Mouse (Mus musculus) CH12.LX (cell line): ENCODE results near the gene Agrp. TPM values are rescaled to one million over a fixed set of nuclear protein-coding genes. Genes with fewer than 3 reads are reported as not detected.
A peak's percentile ranks its signal among the peaks of the same experiment; 100 is the strongest.

Source experiments
- DNase-seq: peaks from one replicate; pipeline ENCODE4 v3.0.0-alpha.2; 2013; ENCODE audit errors: extremely low read depth
- H3K27ac ChIP-seq: 2 replicates; pipeline ENCODE4 v1.5.1; 2012; ENCODE audit warnings: low read depth, mild to moderate bottlenecking, control low read depth, moderate library complexity; ENCODE audit not compliant: insufficient read depth
- H3K27me3 ChIP-seq: replicated peaks from 2 replicates; pipeline ENCODE3; 2012; ENCODE audit warnings: inconsistent platforms
- H3K36me3 ChIP-seq, 2 experiments: replicated peaks in 1 of 2; 2 replicates each; pipeline versions ENCODE3 to v1.6.1; 2012; ENCODE audit warnings: inconsistent platforms in 1 of 2, low read length in 1 of 2, mild to moderate bottlenecking in 1 of 2, mixed read lengths in 1 of 2, moderate library complexity in 1 of 2; ENCODE audit not compliant: control insufficient read depth in 1 of 2, insufficient read depth in 1 of 2
- H3K4me1 ChIP-seq, 2 experiments: 2 replicates each; pipeline ENCODE4 v1.6.1; 2012; ENCODE audit warnings: inconsistent platforms in 1 of 2, moderate library complexity in 1 of 2; ENCODE audit not compliant: insufficient read depth in 2 of 2, control insufficient read depth in 1 of 2
- H3K4me2 ChIP-seq: 2 replicates; pipeline ENCODE4 v1.6.1; 2012; ENCODE audit warnings: low read depth, mild to moderate bottlenecking, control low read depth; ENCODE audit not compliant: poor library complexity, insufficient read depth, severe bottlenecking
- H3K4me3 ChIP-seq, 3 experiments: fragments of 150-350 bp in 1 of 3; sonication (generic) in 1 of 3; replicated peaks in 1 of 3; 2 replicates each; pipeline versions ENCODE3 to v1.5.1; 2011 to 2012; ENCODE audit warnings: low read depth in 2 of 3, low read length in 2 of 3, mild to moderate bottlenecking in 2 of 3, moderate library complexity in 2 of 3, control low read depth in 1 of 3, improper control_type of control experiment in 1 of 3, inconsistent platforms in 1 of 3, mixed read lengths in 1 of 3; ENCODE audit not compliant: poor library complexity in 1 of 3
- H3K79me2 ChIP-seq: replicated peaks from 2 replicates; pipeline ENCODE4 v1.6.1; 2012; ENCODE audit warnings: mild to moderate bottlenecking, moderate library complexity; ENCODE audit not compliant: control insufficient read depth, poor library complexity, insufficient read depth, severe bottlenecking; ENCODE audit errors: extremely low read depth
- H3K9ac ChIP-seq: 2 replicates; pipeline ENCODE4 v1.6.1; 2012; ENCODE audit warnings: low read depth, mild to moderate bottlenecking, control low read depth, moderate library complexity; ENCODE audit not compliant: insufficient read depth
- H3K9me3 ChIP-seq: replicated peaks from 2 replicates; pipeline ENCODE3; 2012; ENCODE audit warnings: low read length, inconsistent platforms, mixed read lengths
- CTCF ChIP-seq, 2 experiments: IDR thresholded peaks in 1 of 2; conservative IDR thresholded peaks in 1 of 2; 2 replicates each; pipeline ENCODE4 v1.5.1; 2011 to 2012; ENCODE audit warnings: low read depth in 2 of 2, low read length in 2 of 2, improper control_type of control experiment in 1 of 2, inconsistent platforms in 1 of 2, mild to moderate bottlenecking in 1 of 2, moderate library complexity in 1 of 2
- ELF1 ChIP-seq: IDR thresholded peaks from 2 replicates; pipeline ENCODE4 v1.6.1; 2014; ENCODE audit warnings: low read depth, mild to moderate bottlenecking, inconsistent platforms, low read length, improper control_type of control experiment
- EP300 ChIP-seq: IDR thresholded peaks from 2 replicates; pipeline ENCODE4 v1.6.1; 2011; ENCODE audit warnings: low read length, improper control_type of control experiment
- ETS1 ChIP-seq: conservative IDR thresholded peaks from 2 replicates; pipeline ENCODE4 v1.6.1; 2012; ENCODE audit warnings: low read depth, mild to moderate bottlenecking, inconsistent platforms, low read length, improper control_type of control experiment, moderate library complexity
- GABPA ChIP-seq: IDR thresholded peaks from 2 replicates; pipeline ENCODE4 v1.6.1; 2012; ENCODE audit warnings: low read depth, low read length, improper control_type of control experiment, inconsistent platforms; ENCODE audit not compliant: insufficient replicate concordance
- HCFC1 ChIP-seq: IDR thresholded peaks from 2 replicates; pipeline ENCODE4 v1.6.1; 2012; ENCODE audit warnings: low read depth, mild to moderate bottlenecking, inconsistent platforms, low read length, improper control_type of control experiment
- IRF4 ChIP-seq: IDR thresholded peaks from 2 replicates; pipeline ENCODE4 v1.6.1; 2014; ENCODE audit warnings: low read depth, mild to moderate bottlenecking, inconsistent platforms, low read length, improper control_type of control experiment
- JUN ChIP-seq: IDR thresholded peaks from 2 replicates; pipeline ENCODE4 v1.6.1; 2011; ENCODE audit warnings: low read depth, mild to moderate bottlenecking, low read length, improper control_type of control experiment, moderate library complexity; ENCODE audit not compliant: insufficient read depth
- JUND ChIP-seq: conservative IDR thresholded peaks from 2 replicates; pipeline ENCODE4 v1.6.1; 2011; ENCODE audit warnings: low read depth, low read length, improper control_type of control experiment
- KAT2A ChIP-seq: IDR thresholded peaks from 2 replicates; pipeline ENCODE4 v1.6.1; 2012; ENCODE audit warnings: low read length, improper control_type of control experiment, inconsistent platforms; ENCODE audit not compliant: insufficient replicate concordance
- MAFK ChIP-seq: IDR thresholded peaks from 2 replicates; pipeline ENCODE4 v1.6.1; 2011; ENCODE audit warnings: low read length, improper control_type of control experiment; ENCODE audit not compliant: insufficient replicate concordance
- MAZ ChIP-seq: IDR thresholded peaks from 2 replicates; pipeline ENCODE4 v1.6.1; 2012; ENCODE audit warnings: low read depth, mild to moderate bottlenecking, inconsistent platforms, low read length, improper control_type of control experiment, moderate library complexity
- MXI1 ChIP-seq: IDR thresholded peaks from 2 replicates; pipeline ENCODE4 v1.6.1; 2011; ENCODE audit warnings: mild to moderate bottlenecking, low read depth, low read length, improper control_type of control experiment
- MYC ChIP-seq: IDR thresholded peaks from 2 replicates; pipeline ENCODE4 v1.6.1; 2011; ENCODE audit warnings: low read depth, mild to moderate bottlenecking, improper control_type of control experiment, low read length
- NELFE ChIP-seq: IDR thresholded peaks from 2 replicates; pipeline ENCODE4 v1.6.1; 2011; ENCODE audit warnings: low read depth, low read length, improper control_type of control experiment
- NRF1 ChIP-seq: IDR thresholded peaks from 2 replicates; pipeline ENCODE4 v1.6.1; 2014; ENCODE audit warnings: low read depth, mild to moderate bottlenecking, inconsistent platforms, low read length, improper control_type of control experiment, moderate library complexity
- POLR2AphosphoS2 ChIP-seq: IDR thresholded peaks from 2 replicates; pipeline ENCODE4 v1.6.1; 2011; ENCODE audit warnings: low read depth, low read length, improper control_type of control experiment
- RAD21 ChIP-seq: IDR thresholded peaks from 2 replicates; pipeline ENCODE4 v1.6.1; 2011; ENCODE audit warnings: low read depth, mild to moderate bottlenecking, low read length, improper control_type of control experiment, moderate library complexity
- SMC3 ChIP-seq: IDR thresholded peaks from 2 replicates; pipeline ENCODE4 v1.6.1; 2011; ENCODE audit warnings: low read depth, low read length, improper control_type of control experiment
- TBP ChIP-seq: conservative IDR thresholded peaks from 2 replicates; pipeline ENCODE4 v1.6.1; 2011; ENCODE audit warnings: low read depth, low read length, improper control_type of control experiment
- TCF12 ChIP-seq: IDR thresholded peaks from 2 replicates; pipeline ENCODE4 v1.6.1; 2014; ENCODE audit warnings: low read depth, mild to moderate bottlenecking, inconsistent platforms, low read length, improper control_type of control experiment
- USF1 ChIP-seq: IDR thresholded peaks from 2 replicates; pipeline ENCODE4 v1.6.1; 2014; ENCODE audit warnings: low read depth, mild to moderate bottlenecking, inconsistent platforms, low read length, improper control_type of control experiment
- USF2 ChIP-seq: conservative IDR thresholded peaks from 2 replicates; pipeline ENCODE4 v1.6.1; 2011; ENCODE audit warnings: low read depth, low read length, improper control_type of control experiment
- ZC3H11A ChIP-seq: IDR thresholded peaks from 2 replicates; pipeline ENCODE4 v1.6.1; 2012; ENCODE audit warnings: low read depth, mild to moderate bottlenecking, inconsistent platforms, low read length, improper control_type of control experiment
- ZNF384 ChIP-seq: IDR thresholded peaks from 2 replicates; pipeline ENCODE4 v1.6.1; 2012; ENCODE audit warnings: low read depth, low read length, improper control_type of control experiment, inconsistent platforms
- dilution Hi-C: fragments of 300-500 bp; cut with MboI; formaldehyde crosslinking; loops from 2 replicates; pipeline ENCODE4 v1.14.3; 2020; ENCODE audit warnings: low sequenced_read_pairs; ENCODE audit not compliant: extremely low pct_unique_long_range_greater_than_20kb, extremely low pct_ligation_motif_present
- in situ Hi-C: fragments of 300-500 bp; cut with MboI; formaldehyde crosslinking; loops from 3 replicates; pipeline ENCODE4 v1.14.3; 2019; ENCODE audit warnings: low sequenced_read_pairs, low pct_ligation_motif_present, low pct_unique_long_range_greater_than_20kb, mixed read lengths
- polyA plus RNA-seq: library from polyadenylated mRNA; unstranded; fragments of >175 nt; gene quantifications from 2 replicates; pipeline ENCODE4 v1.2.1, GENCODE M21; 2012; ENCODE audit warnings: low read depth; ENCODE audit not compliant: insufficient read length
- total RNA-seq, 2 experiments: library from RNA; depleted of rRNA; stranded (reverse); fragments of 300-350 nt in 1 of 2; fragments of >200 nt in 1 of 2; gene quantifications; 2 replicates each; pipeline ENCODE4 v1.2.3; 2012 to 2014

The Agrp gene
- total and polyA plus RNA-seq, 3 experiments: 0.30 TPM; not detected in 2

DNA sequence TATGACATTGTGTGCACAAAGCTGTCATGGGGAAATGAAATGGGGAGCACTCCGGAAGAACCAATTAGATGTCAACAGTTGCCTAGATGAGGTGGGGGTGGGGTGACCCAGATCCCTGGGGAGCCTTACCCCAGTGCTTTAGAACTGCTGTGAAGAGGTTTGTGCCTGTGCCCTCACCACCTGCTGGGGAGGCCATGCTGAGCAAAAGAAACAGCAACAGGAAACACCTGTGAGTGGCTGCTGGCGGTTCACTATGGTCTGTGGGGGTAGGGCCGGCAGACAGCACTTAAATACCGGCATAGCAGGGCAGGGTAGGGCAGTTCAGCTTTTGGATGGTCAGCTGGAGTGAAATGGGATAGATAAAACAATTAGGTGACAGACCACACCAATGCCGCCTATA, 14.1 kb downstream of the Agrp start (continued):
- TF ChIP-seq MAFK (no peak; the same call in none of the 2 replicates), MAZ (peak; percentile 93; the same call in 1 of the 2 replicates), ZNF384 (peak; percentile 5; the same call in 1 of the 2 replicates), MXI1 (peak; percentile 82), ETS1 (peak; percentile 98)

GRCm38 (mm10) chr8:105622421-105622920, 14.7 kb downstream of the Agrp start:
- in situ Hi-C loops (no loop called here), dilution Hi-C loops (no loop called here)
- H3K36me3 ChIP-seq: peaks cover 19 to 43% of the 10 kb centered on the region in 2 experiments
- H3K79me2 ChIP-seq: no peaks in the 10 kb centered on the region
- peak; percentile 97 for DNase-seq
- H3K4me3 ChIP-seq: peak overlapping the region; percentile 38 to 45 (median 39)
- peaks cover 9 to 58% of the 10 kb centered on the region in 2 experiments for H3K4me1 ChIP-seq
- peak overlapping the region; percentile 72 for H3K9ac ChIP-seq
- TF ChIP-seq MYC: 0 out of 2 replicates have a peak, but pooled peaks have one; percentile 45
- TF ChIP-seq ELF1: peak; percentile 66
- peak; percentile 99 for TF ChIP-seq SMC3
- no peak; the same call in 1 of the 2 replicates for TF ChIP-seq EP300
- TF ChIP-seq KAT2A: no peak
- TF ChIP-seq IRF4: no peak
- TF ChIP-seq JUND: no peak
- TF ChIP-seq TBP: no peak
- peak; percentile 88 for TF ChIP-seq ZC3H11A
- TF ChIP-seq MAFK: no peak
- peak; percentile 47 for TF ChIP-seq NRF1
- no peak for TF ChIP-seq JUN
- no peak; the same call in 1 of the 2 replicates for TF ChIP-seq NELFE
- no peak for TF ChIP-seq POLR2AphosphoS2
- TF ChIP-seq RAD21: peak; percentile 100
- no peak for TF ChIP-seq GABPA
- TF ChIP-seq CTCF (conservative IDR thresholded peaks at IDR 0.05 in 1 of 2, IDR thresholded peaks at IDR 0.05 in 1 of 2; ENCODE audit: low read depth in 2 of 2, low read length in 2 of 2): peak; percentile 85 to 99
- TF ChIP-seq USF2: no peak
- TF ChIP-seq USF1: no peak
- TF ChIP-seq HCFC1: peak; percentile 31
- TF ChIP-seq TCF12: peak; percentile 50; the same call in 1 of the 2 replicates
- TF ChIP-seq, all 38 proteins: peak for 9
- H3K27me3 ChIP-seq: no peaks in the 10 kb centered on the region
- H3K9me3 ChIP-seq: no peaks in the 10 kb centered on the region
- peak overlapping the region; percentile 64 for H3K4me2 ChIP-seq
- peak overlapping the region; percentile 97 for H3K27ac ChIP-seq
